Mouse (Mus musculus) lung, embryonic 16.5 days (tissue): Measurements from ENCODE around the gene Nol4l. TPM values are rescaled to one million over a fixed set of nuclear protein-coding genes. Genes with fewer than 3 reads are reported as not detected.
A peak's percentile ranks its signal among the peaks of the same experiment; 100 is the strongest.

Experiments
- ATAC-seq: fragments of 200-750 bp; cut with Nextera tagmentation; 2 replicates; pipeline ENCODE4 v1.8.0; 2017; ENCODE audit warnings: low read depth, mild to moderate bottlenecking, moderate library complexity
- H3K27ac ChIP-seq: fragments of 300-500 bp; sonication (generic); 2 replicates; pipeline ENCODE4 v1.5.1; 2014; ENCODE audit warnings: mild to moderate bottlenecking, control low read depth, low read length
- H3K27me3 ChIP-seq: fragments of 300-500 bp; sonication (generic); 2 replicates; pipeline ENCODE4 v1.6.1; 2014; ENCODE audit warnings: low read depth, low read length, mixed read lengths; ENCODE audit not compliant: control insufficient read depth, insufficient read depth
- H3K36me3 ChIP-seq: fragments of 300-500 bp; sonication (generic); 2 replicates; pipeline ENCODE4 v1.6.1; 2014; ENCODE audit warnings: low read length; ENCODE audit not compliant: control insufficient read depth, insufficient read depth
- H3K4me1 ChIP-seq: fragments of 300-500 bp; sonication (generic); replicated peaks from 2 replicates; pipeline ENCODE4 v1.6.1; 2014; ENCODE audit warnings: low read length, mixed read lengths; ENCODE audit not compliant: control insufficient read depth, insufficient read depth
- H3K4me2 ChIP-seq: fragments of 300-500 bp; sonication (generic); 2 replicates; pipeline ENCODE4 v1.6.1; 2014; ENCODE audit warnings: low read depth, low read length, control low read depth
- H3K4me3 ChIP-seq: fragments of 300-500 bp; sonication (generic); 2 replicates; pipeline ENCODE4 v1.5.1; 2014; ENCODE audit warnings: mild to moderate bottlenecking, low read length, control low read depth
- H3K9ac ChIP-seq: fragments of 300-500 bp; sonication (generic); 2 replicates; pipeline ENCODE4 v1.6.1; 2014; ENCODE audit warnings: low read length, control low read depth
- H3K9me3 ChIP-seq: fragments of 300-500 bp; sonication (generic); 2 replicates; pipeline ENCODE4 v1.6.1; 2016; ENCODE audit warnings: low read length; ENCODE audit not compliant: control insufficient read depth
- WGBS: fragments of 180-500 bp; shearing (Covaris S2); extraction: QIAGEN DNeasy Blood & Tissue Kit; methylation state at CpG from one replicate; pipeline ENCODE4 v1.1.7; 2014; 5-methylcytosine and 5-hydroxymethylcytosine counted together
- polyA plus RNA-seq: library from polyadenylated mRNA; unstranded; fragments of >200 nt; fragmentation: Nextera tagmentation; extraction: Ambion mirVana; gene quantifications from 2 replicates; pipeline ENCODE4 v1.2.1, GENCODE M21; 2015

The Nol4l gene
- polyA plus RNA-seq, 1 experiment from 2014 or later: 8.9 TPM

DNA sequence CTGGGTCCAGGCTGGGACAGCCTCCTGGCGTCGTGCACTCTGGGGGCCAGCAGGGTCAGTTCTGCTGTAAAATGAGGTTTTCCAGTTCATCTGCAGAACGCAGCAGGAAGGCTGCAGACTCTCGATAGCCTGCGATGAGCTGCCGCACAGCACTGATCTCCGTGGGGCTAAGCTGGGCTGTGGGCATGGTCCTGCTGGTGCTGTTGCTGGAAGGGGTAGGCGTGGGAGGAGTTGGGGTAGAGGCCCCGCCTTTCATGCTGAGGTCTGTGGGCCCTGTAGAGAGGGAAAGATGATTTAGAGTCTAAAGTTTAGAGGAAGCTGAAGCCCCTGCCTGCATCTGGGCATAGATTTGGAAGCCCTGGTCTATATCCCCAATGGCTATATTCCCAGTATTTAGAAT lies 118.2 kb downstream of the Nol4l start:
- H3K36me3 ChIP-seq: peaks cover 15% of the 10 kb centered on the region
- H3K4me1 ChIP-seq: no peaks in the 10 kb centered on the region
- H3K4me3 ChIP-seq: no peak overlapping the region
- no peaks in the 10 kb centered on the region for H3K27me3 ChIP-seq
- H3K9ac ChIP-seq: no peak overlapping the region
- WGBS: 72% methylated on average over 9 of the region's 9 CpGs
- no peak overlapping the region for H3K4me2 ChIP-seq
- no peak overlapping the region for H3K27ac ChIP-seq
- ATAC-seq: no peak
- no peaks in the 10 kb centered on the region for H3K9me3 ChIP-seq

DNA sequence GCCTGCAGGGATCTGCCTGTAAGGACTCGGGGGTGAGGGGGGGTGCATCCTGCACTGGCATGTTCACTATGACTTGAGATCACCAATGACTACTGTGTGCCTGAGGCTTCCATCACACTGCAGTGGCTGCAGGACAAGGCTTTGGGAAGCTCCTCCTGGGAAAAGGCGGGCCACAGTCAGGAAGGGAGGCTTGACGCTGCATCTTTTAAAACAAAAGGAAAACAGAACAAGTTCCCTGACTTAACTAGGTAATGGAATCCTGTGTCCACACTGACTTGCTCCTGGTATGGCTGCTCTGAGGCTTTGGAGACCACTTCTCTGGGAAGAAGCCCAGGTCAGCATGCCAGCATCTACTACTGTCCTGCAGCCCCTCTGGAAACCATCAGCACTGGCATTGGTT lies 120.8 kb downstream of the Nol4l start:
- Histone ChIP-seq H3K27me3 (no peaks in the 10 kb centered on the region), H3K4me3 (no peak overlapping the region), H3K9ac (no peak overlapping the region), H3K9me3 (no peaks in the 10 kb centered on the region), H3K4me2 (no peak overlapping the region), H3K36me3 (peaks cover 8% of the 10 kb centered on the region), H3K4me1 (no peaks in the 10 kb centered on the region), H3K27ac (no peak overlapping the region)
- WGBS: 70% methylated on average over 3 of the region's 3 CpGs
- no peak for ATAC-seq

DNA sequence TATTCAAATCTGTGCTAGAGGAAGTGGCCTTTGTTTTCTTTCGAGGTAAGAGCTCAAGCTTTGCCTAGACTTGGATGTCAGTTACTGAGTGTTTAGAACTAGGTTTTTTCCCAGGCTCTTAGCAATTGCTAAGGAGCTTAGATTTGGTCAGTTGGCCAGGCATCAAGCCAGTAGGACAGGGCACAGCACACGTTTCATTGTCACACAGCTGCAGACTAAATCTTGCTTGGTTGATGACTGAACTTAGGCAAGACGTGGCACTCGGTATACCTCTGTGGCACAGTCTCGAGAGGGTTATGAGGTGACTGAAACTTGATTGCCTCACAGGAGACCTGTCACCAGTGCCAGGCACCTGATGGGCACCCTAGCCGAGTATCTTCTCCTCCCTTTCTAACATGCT lies 122.9 kb downstream of the Nol4l start:
- no peaks in the 10 kb centered on the region for H3K4me1 ChIP-seq
- no peak for ATAC-seq
- no peaks in the 10 kb centered on the region for H3K27me3 ChIP-seq
- no peak overlapping the region for H3K4me3 ChIP-seq
- no peak overlapping the region for H3K9ac ChIP-seq
- H3K27ac ChIP-seq: no peak overlapping the region
- 69% methylated on average over 6 of the region's 6 CpGs for WGBS
- no peaks in the 10 kb centered on the region for H3K9me3 ChIP-seq
- peaks cover 11% of the 10 kb centered on the region for H3K36me3 ChIP-seq
- H3K4me2 ChIP-seq: no peak overlapping the region

DNA sequence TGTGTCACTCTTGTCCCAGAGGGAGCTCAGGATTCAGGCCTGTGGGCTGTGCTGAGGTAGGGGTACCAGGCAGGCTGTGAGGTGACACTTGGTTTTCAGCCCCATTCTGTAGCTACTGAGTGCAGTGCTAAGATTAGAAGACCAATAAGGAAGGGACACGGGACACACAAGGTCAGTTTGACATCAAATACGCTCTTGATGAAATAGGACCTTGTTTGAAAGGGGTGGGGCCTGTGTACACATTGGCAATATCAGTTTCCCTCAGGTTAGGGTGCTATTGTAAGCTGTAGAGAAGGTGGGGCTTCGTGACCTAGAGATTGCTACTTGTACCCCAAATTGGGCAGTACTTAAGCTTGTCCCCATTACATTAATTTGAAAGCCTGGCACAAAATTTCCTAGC lies 124.9 kb downstream of the Nol4l start:
- 0 out of 2 replicates have a peak, but pooled peaks have one; percentile 7 for ATAC-seq
- Histone ChIP-seq H3K27ac (no peak overlapping the region), H3K4me1 (no peaks in the 10 kb centered on the region), H3K4me3 (no peak overlapping the region), H3K27me3 (no peaks in the 10 kb centered on the region), H3K4me2 (no peak overlapping the region), H3K36me3 (peaks cover 27% of the 10 kb centered on the region), H3K9ac (no peak overlapping the region), H3K9me3 (no peaks in the 10 kb centered on the region)
- WGBS: 65% methylated on average over 3 of the region's 3 CpGs

DNA sequence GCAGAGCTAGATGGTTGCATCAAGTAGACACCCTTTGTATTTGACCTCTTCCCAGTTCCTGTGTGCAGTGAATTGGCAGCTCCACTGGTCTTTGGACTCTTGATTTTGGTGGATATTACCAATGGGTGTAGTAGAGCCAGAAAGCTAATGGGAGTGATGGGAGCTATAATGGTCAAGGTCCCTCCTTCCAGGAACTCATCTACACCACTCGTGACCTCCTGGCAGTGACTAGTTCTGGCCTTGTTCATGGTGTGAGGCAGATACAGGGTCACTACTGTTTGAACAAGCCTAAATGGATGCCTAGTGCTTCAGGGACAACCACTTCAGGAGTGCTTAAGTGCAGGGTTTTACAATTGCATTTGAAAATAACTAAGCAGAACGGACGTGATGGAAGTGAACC lies 125.7 kb downstream of the Nol4l start:
- H3K4me2 ChIP-seq: no peak overlapping the region
- H3K27ac ChIP-seq: no peak overlapping the region
- H3K9me3 ChIP-seq: no peaks in the 10 kb centered on the region
- H3K4me3 ChIP-seq: no peak overlapping the region
- no peaks in the 10 kb centered on the region for H3K27me3 ChIP-seq
- no peak; the same call in 1 of the 2 replicates for ATAC-seq
- no peaks in the 10 kb centered on the region for H3K4me1 ChIP-seq
- H3K9ac ChIP-seq: no peak overlapping the region
- peaks cover 31% of the 10 kb centered on the region for H3K36me3 ChIP-seq
- WGBS: 64% methylated on average over 3 of the region's 3 CpGs

DNA sequence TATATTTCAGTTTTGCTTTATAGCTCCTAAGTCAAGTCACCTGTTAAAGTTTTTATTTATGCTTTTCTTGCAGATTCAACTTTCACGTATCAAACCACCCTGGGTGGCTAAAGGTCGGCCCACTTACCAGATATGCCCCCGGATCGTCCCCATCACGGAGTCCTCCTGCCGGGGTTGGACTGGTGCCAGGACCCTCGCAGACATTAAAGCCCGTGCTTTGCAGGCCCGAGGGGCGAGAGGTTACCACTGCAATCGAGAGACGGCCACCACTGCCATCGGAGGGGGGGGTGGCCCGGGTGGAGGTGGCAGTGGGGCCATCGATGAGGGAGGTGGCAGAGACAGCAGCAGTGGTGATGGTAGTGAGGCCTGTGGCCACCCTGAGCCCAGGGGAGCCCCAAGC lies 130.6 kb downstream of the Nol4l start:
- Histone ChIP-seq H3K4me2 (no peak overlapping the region), H3K27ac (no peak overlapping the region), H3K4me1 (no peaks in the 10 kb centered on the region), H3K9me3 (0 out of 2 replicates have a peak, but pooled peaks cover 3% of the 10 kb centered on the region), H3K36me3 (peaks cover 72% of the 10 kb centered on the region), H3K9ac (no peak overlapping the region), H3K4me3 (no peak overlapping the region), H3K27me3 (no peaks in the 10 kb centered on the region)
- WGBS: 73% methylated on average over 15 of the region's 15 CpGs
- ATAC-seq: no peak

DNA sequence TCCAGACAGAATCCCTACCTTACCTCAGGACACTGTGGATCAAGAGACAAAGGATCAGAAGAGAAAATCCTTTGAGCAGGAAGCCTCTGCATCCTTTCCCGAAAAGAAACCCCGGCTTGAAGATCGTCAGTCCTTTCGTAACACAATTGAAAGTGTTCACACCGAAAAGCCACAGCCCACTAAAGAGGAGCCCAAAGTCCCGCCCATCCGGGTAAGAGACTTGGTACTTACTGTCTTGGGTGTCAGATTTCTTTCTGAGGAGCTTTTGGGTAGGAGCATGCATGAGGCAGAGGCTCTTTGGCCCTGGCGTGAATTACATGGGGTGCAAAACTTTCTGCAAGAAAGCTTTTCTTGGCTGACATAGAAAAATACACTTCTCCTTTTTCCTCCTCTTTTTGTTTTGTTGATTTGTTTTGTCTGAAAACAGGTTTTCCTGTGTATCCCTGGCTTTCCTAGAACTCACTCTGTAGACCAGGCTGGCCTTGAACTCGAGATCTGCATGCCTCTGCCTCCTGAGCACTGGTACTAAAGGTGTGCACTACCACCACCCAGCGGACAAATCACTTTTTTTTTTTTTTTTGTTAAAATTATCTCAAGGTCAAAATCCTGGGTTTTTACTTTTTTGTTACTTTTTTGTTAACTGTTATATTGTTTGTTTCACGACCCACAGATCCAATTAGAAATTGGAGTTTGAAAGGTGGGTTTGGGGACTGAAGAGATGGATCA lies 131.8 kb downstream of the Nol4l start:
- H3K9ac ChIP-seq: no peak overlapping the region
- H3K4me2 ChIP-seq: no peak overlapping the region
- WGBS: 84% methylated on average over 11 of the region's 11 CpGs
- H3K36me3 ChIP-seq: peaks cover 84% of the 10 kb centered on the region
- no peaks in the 10 kb centered on the region for H3K27me3 ChIP-seq
- no peak overlapping the region for H3K27ac ChIP-seq
- H3K4me3 ChIP-seq: no peak overlapping the region
- no peaks in the 10 kb centered on the region for H3K4me1 ChIP-seq
- 0 out of 2 replicates have a peak, but pooled peaks cover 3% of the 10 kb centered on the region for H3K9me3 ChIP-seq
- ATAC-seq: no peak

DNA sequence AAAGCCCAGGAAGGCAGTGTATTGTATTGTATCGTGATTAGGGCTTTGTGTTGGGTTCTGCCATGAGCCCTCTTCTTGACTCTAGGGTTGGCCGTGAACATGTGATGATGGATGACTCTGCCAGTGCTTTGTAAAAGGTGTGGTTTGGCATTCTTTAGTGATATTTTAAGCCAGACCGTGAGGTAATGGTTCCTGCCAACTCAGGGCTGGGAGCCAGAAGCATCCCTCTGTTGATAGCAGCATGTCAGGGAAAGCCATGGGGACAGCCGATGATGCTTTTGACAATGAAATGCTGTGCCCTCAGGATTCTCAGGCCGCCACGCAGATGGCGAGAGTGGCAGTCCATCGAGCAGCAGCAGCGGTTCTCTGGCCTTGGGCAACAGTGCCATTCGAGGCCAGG lies 136.7 kb downstream of the Nol4l start:
- no peak for ATAC-seq
- peaks cover 64% of the 10 kb centered on the region for H3K36me3 ChIP-seq
- 0 out of 2 replicates have a peak, but pooled peaks cover 3% of the 10 kb centered on the region for H3K9me3 ChIP-seq
- H3K4me3 ChIP-seq: no peak overlapping the region
- H3K27me3 ChIP-seq: no peaks in the 10 kb centered on the region
- H3K9ac ChIP-seq: no peak overlapping the region
- H3K4me2 ChIP-seq: no peak overlapping the region
- no peak overlapping the region for H3K27ac ChIP-seq
- WGBS: 86% methylated on average over 10 of the region's 10 CpGs
- H3K4me1 ChIP-seq: no peaks in the 10 kb centered on the region

DNA sequence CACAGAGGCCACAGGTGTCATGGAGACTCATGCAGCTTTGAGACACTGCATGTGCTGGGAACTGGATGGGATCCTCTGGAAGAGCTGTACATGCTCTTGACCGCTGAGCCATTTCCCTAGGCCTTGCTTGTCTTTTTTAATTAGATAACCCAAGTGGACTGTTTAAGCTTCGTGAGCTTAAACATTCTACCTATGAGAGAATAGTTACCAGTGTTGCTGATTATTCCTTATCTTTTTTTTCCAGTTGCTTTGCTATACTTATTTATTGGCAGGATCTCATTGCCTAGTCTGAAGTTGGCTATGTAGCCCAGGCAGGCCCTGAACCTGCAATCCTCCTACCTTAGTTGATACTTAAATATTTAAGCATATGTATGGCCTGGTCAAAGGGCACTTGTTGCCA lies 139.9 kb downstream of the Nol4l start:
- H3K36me3 ChIP-seq: peaks cover 45% of the 10 kb centered on the region
- 0 out of 2 replicates have a peak, but pooled peaks cover 3% of the 10 kb centered on the region for H3K9me3 ChIP-seq
- no peak overlapping the region for H3K4me3 ChIP-seq
- H3K27me3 ChIP-seq: no peaks in the 10 kb centered on the region
- 87% methylated on average over 2 of the region's 2 CpGs for WGBS
- no peaks in the 10 kb centered on the region for H3K4me1 ChIP-seq
- no peak overlapping the region for H3K9ac ChIP-seq
- H3K27ac ChIP-seq: no peak overlapping the region
- H3K4me2 ChIP-seq: no peak overlapping the region
- ATAC-seq: no peak
